Mouse (Mus musculus) heart, adult 2 months (tissue): ENCODE results near the gene Smarca2. TPM values are rescaled to one million over a fixed set of nuclear protein-coding genes. Genes with fewer than 3 reads are reported as not detected.

Experiments
- DNase-seq, 2 experiments: peaks; one replicate each; pipeline ENCODE4 v3.0.0; 2021
- H3K27ac ChIP-seq: fragments of 200-600 bp; 2 replicates; pipeline ENCODE4 v1.8.1; 2022
- H3K27me3 ChIP-seq: fragments of 200-500 bp; 2 replicates; pipeline ENCODE4 v1.6.1; 2012; ENCODE audit warnings: mild to moderate bottlenecking, low read length, inconsistent platforms, mixed read lengths; ENCODE audit not compliant: control insufficient read depth, insufficient read depth
- H3K36me3 ChIP-seq: fragments of 200-500 bp; 2 replicates; pipeline ENCODE4 v1.6.1; 2012; ENCODE audit warnings: low read length, inconsistent platforms; ENCODE audit not compliant: control insufficient read depth, insufficient read depth
- H3K4me1 ChIP-seq: fragments of 200-500 bp; 2 replicates; pipeline ENCODE4 v1.6.1; 2011; ENCODE audit warnings: low read length; ENCODE audit not compliant: control insufficient read depth, insufficient read depth
- H3K4me3 ChIP-seq: fragments of 200-600 bp; 2 replicates; pipeline ENCODE4 v1.8.1; 2022
- H3K79me2 ChIP-seq: fragments of 200-500 bp; replicated peaks from 2 replicates; pipeline ENCODE4 v1.6.1; 2012; ENCODE audit warnings: mild to moderate bottlenecking, inconsistent platforms, low read length, moderate library complexity, mixed read lengths; ENCODE audit not compliant: control insufficient read depth, insufficient read depth
- H3K9ac ChIP-seq: fragments of 200-500 bp; 2 replicates; pipeline ENCODE4 v1.6.1; 2012; ENCODE audit warnings: low read depth, mild to moderate bottlenecking, control low read depth, inconsistent platforms, low read length, mixed read lengths
- CTCF ChIP-seq: fragments of 200-600 bp; IDR thresholded peaks from 2 replicates; pipeline ENCODE4 v1.8.1; 2022; ENCODE audit warnings: antibody characterized with exemption, mild to moderate bottlenecking, moderate library complexity
- EP300 ChIP-seq: fragments of 200-500 bp; IDR thresholded peaks from 2 replicates; pipeline ENCODE4 v1.6.1; 2011; ENCODE audit warnings: low read depth, low read length, control low read depth; ENCODE audit not compliant: insufficient read depth
- POLR2A ChIP-seq: fragments of 200-500 bp; IDR thresholded peaks from 2 replicates; pipeline ENCODE4 v1.6.1; 2011; ENCODE audit warnings: mild to moderate bottlenecking, low read depth, low read length, control low read depth; ENCODE audit not compliant: insufficient read depth
- WGBS: fragments of 180-500 bp; shearing (Covaris S2); methylation state at CpG from one replicate; pipeline ENCODE4 v1.1.7; 2018; 5-methylcytosine and 5-hydroxymethylcytosine counted together
- intact Hi-C: fragments of 180-260 bp; cut with DNase I; formaldehyde crosslinking; loops from one replicate; pipeline ENCODE4 v1.15.1; 2025
- polyA plus RNA-seq: library from polyadenylated mRNA; depleted of rRNA; stranded (reverse); fragments of >200 nt; gene quantifications from 2 replicates; pipeline ENCODE4 v1.2.3, GENCODE M21; 2012
- total RNA-seq, 2 experiments: library from RNA; stranded (reverse); gene quantifications; 2 replicates each; pipeline ENCODE4 v1.2.3; 2021

The Smarca2 gene
- total and polyA plus RNA-seq, 3 experiments = 24.3 to 72.1 (median 65.7) TPM

DNA sequence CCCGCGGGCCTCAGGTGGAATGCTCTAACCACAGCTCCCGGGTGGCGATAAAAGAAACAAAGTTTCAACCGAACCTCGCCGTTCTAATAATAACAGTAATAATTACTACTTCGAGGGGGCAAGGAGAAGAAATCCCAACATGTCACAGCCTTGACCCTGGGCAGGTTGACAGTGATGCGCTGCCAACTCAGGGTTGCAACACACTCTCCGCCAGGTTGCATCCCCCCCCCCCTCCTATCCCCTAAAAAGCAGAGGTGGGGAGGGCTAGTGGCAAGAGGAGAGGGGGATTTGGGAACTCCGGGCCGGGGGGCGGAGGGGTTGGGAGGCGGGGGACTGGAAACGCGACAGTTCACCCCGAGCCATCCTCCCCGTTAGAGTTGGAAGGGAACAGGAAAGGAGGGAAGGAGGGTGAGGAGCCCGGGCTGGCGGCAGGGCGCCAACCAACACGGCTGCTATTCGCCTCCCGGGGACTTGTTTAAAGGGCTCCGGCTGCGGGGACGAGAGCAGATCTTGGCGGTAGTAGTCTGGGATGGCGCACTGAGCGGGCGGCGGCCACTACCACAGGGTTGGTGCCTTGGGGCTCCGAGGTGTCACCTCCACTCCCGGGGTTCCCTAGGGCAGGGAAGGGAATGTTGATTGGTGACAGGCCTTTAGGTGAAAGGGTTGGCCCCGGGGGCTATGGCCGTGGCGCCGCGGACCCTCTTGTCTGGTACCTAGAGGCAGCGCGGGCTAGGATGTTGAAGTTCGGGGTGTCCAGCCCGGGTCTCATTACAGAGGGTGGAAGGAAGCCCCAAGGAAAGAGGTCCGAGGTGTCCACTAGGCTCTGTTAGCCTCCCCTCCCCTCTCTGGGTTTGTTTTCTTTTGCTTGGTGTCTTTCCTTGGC lies 829 bp downstream of the Smarca2 start:
- peak; percentile 74 to 82 for DNase-seq
- Histone ChIP-seq H3K36me3 (peaks cover 4% of the 10 kb centered on the region), H3K27ac (peak overlapping the region; percentile 86), H3K27me3 (no peaks in the 10 kb centered on the region), H3K79me2 (no peaks in the 10 kb centered on the region), H3K4me3 (peak overlapping the region; percentile 94), H3K4me1 (peaks cover 4% of the 10 kb centered on the region), H3K9ac (peak overlapping the region; percentile 73)
- TF ChIP-seq EP300 (no peak), CTCF (no peak), POLR2A (no peak)
- intact Hi-C loops = loop anchor here (2.0 kb wide), 1 partner anchor 35 kb away; no protein-coding TSS in a partner anchor
- WGBS = under 1% methylated on average over 44 of the region's 44 CpGs

DNA sequence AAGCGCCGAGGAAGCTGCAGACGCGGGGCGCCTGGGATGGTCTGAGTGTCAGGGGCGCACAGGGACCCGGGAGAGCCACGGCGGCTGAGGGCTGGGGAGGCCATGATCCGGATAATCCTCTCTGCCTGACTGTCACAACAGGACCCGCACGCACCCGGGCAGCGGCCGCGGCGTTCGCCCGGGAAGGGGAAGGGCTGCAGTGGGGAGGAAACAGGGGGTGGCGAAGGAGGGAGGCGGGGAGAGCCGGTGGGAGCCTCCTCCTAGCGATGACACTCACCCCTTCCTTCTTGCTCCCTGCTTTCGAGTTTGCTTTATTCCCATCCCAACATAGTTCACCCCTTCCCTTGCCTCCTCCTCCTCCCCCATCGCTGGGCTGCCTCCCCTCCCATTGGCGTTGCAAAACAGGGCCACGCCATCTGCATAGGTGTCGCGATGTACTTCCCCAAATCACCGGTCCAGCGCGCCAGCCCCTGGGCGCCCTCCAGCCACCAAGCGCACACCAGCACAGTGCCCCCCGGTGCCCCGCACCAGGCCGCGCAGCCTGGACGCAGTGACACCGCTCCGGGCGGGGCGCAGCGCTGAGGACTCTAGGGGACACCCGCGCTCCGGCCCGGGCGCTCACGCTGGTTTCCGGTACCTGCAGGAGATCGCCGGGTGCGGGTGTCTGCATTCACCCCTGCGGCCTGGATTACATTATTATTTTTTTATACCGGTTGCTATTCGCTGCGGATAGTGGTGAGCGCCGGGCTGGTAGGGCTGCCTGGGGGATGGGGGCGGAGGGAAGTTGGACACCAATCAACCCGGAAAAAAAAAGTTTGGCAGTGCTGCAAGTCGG lies 1.7 kb downstream of the Smarca2 start:
- H3K4me3 ChIP-seq = peak overlapping the region; percentile 94
- intact Hi-C loops = loop anchor here (2.0 kb wide), 1 partner anchor 34 kb away; no protein-coding TSS in a partner anchor
- peak overlapping the region; percentile 86 for H3K27ac ChIP-seq
- peaks cover 6% of the 10 kb centered on the region for H3K36me3 ChIP-seq
- H3K4me1 ChIP-seq = peaks cover 4% of the 10 kb centered on the region
- under 1% methylated on average over 63 of the region's 63 CpGs for WGBS
- TF ChIP-seq CTCF (peak; percentile 55), EP300 (peak; percentile 42; the same call in 1 of the 2 replicates), POLR2A (peak; percentile 40; the same call in 1 of the 2 replicates)
- no peaks in the 10 kb centered on the region for H3K79me2 ChIP-seq
- peak; percentile 84 to 85 for DNase-seq
- no peaks in the 10 kb centered on the region for H3K27me3 ChIP-seq
- H3K9ac ChIP-seq = peak overlapping the region; percentile 73

DNA sequence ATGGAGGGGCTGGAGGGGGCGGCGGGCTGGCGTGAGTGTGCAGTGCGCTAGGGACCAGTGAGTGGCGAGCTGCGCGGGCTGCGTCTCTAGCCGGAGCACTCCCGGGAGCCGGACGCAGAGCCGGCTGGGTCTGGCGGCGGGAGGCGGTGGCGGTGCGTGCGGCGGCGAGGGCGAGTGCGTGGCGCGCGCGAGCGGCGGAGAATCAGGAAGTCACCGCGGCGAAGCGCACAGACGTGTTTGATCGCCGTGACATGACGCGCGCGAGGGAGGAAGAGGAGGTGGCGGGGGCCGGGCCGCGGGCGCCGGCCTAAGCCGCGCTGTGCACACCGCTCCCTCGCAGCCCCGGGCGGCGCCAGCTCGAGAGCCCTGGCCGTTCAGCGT lies 2.3 kb downstream of the Smarca2 start:
- Histone ChIP-seq H3K36me3 (peaks cover 6% of the 10 kb centered on the region), H3K27ac (peak overlapping the region; percentile 86), H3K27me3 (no peaks in the 10 kb centered on the region), H3K79me2 (no peaks in the 10 kb centered on the region), H3K4me1 (peaks cover 4% of the 10 kb centered on the region), H3K4me3 (peak overlapping the region; percentile 94), H3K9ac (peak overlapping the region; percentile 73)
- intact Hi-C loops = loop anchor here (2.0 kb wide), 1 partner anchor 34 kb away; no protein-coding TSS in a partner anchor
- under 1% methylated on average over 56 of the region's 56 CpGs for WGBS
- no peak for TF ChIP-seq CTCF
- TF ChIP-seq POLR2A = peak; percentile 30; the same call in 1 of the 2 replicates
- DNase-seq = peak in 1 of 2 experiments; percentile 87

DNA sequence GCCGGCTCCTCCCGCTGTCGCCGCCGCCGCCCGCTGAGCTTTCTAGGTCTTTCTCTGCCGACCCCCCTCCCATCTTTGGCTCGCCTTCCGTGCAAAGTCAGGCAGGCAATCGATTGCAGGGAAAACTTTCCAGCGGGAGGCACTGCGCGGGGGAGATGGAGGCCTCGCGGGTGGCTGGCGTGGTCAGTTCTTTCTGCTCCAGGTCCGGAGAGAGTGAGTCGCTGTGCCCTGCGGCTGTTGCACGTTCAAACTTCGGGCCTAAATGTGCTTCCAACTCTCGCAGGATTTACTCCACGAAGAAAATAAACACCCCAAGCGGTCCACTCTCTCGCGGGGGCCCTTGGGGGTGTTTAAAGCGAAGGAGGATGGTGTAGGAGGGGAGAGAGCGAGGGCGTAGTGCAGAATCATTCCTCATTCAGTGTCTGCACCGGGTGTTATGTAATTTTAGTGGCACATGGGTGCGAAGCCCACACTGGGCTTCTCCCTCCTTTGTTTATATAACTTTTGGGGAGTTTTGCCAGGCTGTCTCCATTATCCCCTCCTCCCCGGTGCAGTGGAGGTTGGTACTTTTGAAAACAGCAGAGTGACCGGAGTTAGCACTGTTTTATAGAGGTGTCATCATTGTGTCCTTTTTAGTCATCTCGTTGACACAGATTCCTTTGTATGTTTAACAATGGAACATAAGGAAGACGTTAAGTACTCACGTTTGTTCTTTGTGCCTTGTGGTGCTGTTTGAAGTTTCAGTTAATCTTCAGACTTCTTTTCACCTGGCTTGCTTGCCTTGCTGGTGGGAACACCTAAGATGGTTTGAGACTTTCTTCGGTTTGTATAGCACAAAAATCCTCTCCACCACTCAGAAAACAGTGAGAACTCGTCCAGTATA lies 2.9 kb downstream of the Smarca2 start:
- TF ChIP-seq EP300 = no peak
- no peak; the same call in 1 of the 2 replicates for TF ChIP-seq POLR2A
- TF ChIP-seq CTCF = no peak
- Histone ChIP-seq H3K4me3 (peak overlapping the region; percentile 94), H3K27ac (peak overlapping the region; percentile 86), H3K4me1 (peaks cover 6% of the 10 kb centered on the region), H3K36me3 (peaks cover 11% of the 10 kb centered on the region), H3K27me3 (no peaks in the 10 kb centered on the region), H3K79me2 (no peaks in the 10 kb centered on the region), H3K9ac (peak overlapping the region; percentile 73)
- 3% methylated on average over 39 of the region's 39 CpGs for WGBS
- no peak for DNase-seq
- intact Hi-C loops = loop anchor here (2.0 kb wide), 1 partner anchor 33 kb away; no protein-coding TSS in a partner anchor

DNA sequence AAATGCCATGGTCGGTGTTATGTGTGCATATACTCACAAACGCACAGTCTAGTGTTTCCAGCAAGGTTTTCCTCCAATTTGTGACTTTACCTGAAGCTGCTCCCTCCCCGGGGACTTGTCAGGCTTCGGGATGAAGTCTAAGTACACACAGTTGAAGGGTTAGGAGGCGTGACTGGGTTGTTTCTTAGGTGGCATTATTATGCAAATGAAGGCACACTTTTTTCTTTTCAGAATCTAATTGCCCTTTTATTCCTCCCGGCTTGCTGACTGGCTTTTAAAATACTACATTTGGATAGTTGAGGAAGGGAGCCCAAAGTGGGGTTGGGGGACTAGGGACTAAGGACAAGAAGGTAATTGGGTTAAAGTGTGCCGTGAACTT lies 3.6 kb downstream of the Smarca2 start:
- H3K27ac ChIP-seq = peak overlapping the region; percentile 86; the same call in 1 of the 2 replicates
- intact Hi-C loops = no loop called here

More for the DNA sequence above, 3.6 kb downstream of the Smarca2 start:
- peaks cover 14% of the 10 kb centered on the region for H3K36me3 ChIP-seq
- no peak for DNase-seq
- H3K4me3 ChIP-seq = peak overlapping the region; percentile 94
- peaks cover 10% of the 10 kb centered on the region for H3K4me1 ChIP-seq
- 58% methylated on average over 7 of the region's 7 CpGs for WGBS
- H3K27me3 ChIP-seq = no peaks in the 10 kb centered on the region
- no peaks in the 10 kb centered on the region for H3K79me2 ChIP-seq
- TF ChIP-seq POLR2A (no peak), CTCF (no peak), EP300 (no peak)
- H3K9ac ChIP-seq = no peak overlapping the region
